Mouse (Mus musculus) skeletal muscle tissue, adult 2 months (tissue): Measurements from ENCODE around the gene Gtpbp4.
"Not testable (repeated sequence)": the region's sequence is repeated elsewhere in the genome, so short reads cannot be mapped to it uniquely, and the experiment has no call there.

Experiments used
- DNase-seq: peaks from one replicate; pipeline ENCODE4 v3.0.0-alpha.2; 2012; ENCODE audit warnings: low read depth, low spot score

Gene Gtpbp4

DNA sequence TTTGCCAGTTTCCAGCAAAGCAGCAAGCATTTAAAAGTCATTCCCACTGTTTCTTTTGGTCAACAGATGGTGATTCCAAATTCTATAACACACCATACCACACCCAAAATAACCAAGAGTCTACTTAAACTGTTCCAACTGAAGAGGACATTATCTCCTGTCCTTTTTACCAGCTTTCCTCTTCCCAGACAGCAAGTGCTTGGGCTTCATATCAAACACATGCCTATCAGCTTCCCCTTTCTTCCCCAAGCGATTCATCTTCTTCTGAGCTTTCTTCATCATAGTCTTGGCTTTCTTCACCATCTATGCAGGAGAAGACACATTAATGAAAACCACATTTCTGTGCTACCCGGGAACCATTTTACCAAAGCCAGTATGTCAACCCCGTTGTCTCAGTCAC is 22.9 kb downstream of the Gtpbp4 start:
- no peak for DNase-seq

GRCm38 (mm10) chr13:8972369-8972768 is 23.5 kb downstream of the Gtpbp4 start:
- no peak for DNase-seq

DNA sequence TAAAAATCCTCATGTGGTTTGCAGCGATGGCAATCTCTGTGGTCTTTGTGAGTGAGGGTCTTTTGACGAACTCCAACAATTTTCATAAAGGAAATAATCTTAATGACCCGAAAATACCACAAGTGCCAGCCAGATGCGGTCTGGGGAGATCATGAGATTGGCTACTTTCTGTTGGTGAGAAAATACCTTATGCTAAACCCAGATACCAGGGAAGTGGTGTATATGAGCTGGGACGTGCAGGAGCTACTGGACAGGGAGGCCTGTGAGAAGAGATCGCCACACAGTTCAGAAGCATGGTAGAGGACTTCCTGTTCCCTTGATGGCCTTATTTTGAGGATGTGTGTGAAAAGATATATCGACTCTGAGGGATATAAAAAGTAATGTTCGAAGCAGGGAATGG is 28.1 kb downstream of the Gtpbp4 start:
- no peak for DNase-seq

DNA sequence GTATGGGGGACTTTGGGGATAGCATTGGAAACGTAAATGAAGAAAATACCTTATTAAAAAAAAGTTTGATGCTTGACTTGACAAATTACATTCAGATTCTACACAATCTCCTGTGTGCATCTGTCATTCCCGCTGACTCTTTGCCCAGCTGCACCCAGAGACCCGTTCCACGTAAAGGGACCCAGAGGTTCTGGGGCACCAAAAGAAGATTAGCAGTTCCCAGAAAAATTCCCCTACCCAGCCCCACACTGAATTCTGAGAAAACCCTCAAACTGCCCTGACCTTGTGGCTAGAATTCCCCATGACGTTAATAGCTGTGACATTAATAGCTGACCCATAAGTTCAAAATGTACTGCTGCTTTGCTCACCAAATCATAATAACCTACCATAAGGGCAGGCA is 30.7 kb downstream of the Gtpbp4 start:
- DNase-seq = no peak

DNA sequence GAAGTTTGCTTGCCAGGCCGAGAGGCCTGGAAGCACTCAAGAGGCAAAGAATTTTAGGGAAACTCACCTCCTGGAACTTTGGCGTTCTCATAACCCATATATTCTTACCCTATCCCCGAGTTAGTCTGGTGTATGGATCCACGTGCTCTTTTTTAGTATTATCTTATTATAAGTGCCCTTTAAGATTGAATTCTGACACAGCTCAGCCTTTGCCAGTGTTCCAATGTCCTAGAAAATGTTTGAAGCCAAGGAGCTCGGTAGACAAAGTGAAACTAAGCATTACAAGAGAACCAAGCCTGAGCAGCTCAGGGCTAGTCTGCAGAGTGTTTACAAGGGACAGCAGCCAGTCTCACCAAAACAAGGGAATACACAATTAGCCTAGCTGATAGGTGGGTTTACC is 33.6 kb downstream of the Gtpbp4 start:
- not testable (repeated sequence) for DNase-seq

GRCm38 (mm10) chr13:8961128-8961888 is 34.6 kb downstream of the Gtpbp4 start:
- not testable (repeated sequence) for DNase-seq

GRCm38 (mm10) chr13:8959554-8959953 is 36.3 kb downstream of the Gtpbp4 start:
- DNase-seq = not testable (repeated sequence)

GRCm38 (mm10) chr13:8959058-8959457 is 36.8 kb downstream of the Gtpbp4 start:
- DNase-seq = not testable (repeated sequence)

DNA sequence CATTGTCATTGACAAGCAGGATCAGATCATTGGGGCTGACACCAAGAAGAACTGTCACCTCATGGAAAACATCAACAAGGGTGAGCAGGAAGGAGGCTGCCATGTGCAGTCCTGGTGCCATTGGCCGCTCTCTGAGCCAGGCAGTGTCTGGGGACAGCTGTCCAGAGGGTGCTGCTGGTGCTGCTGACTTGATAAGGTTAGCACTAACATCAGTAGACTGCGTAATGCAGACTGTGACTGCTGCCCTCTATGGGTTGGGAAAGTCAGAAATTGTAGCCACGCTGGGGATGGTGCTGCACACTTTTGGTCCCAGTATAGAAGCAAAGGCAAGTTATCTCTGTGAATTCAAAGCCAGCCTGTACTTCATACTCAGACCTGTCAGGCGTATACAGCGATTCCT is 39.0 kb downstream of the Gtpbp4 start:
- DNase-seq = not testable (repeated sequence)

DNA sequence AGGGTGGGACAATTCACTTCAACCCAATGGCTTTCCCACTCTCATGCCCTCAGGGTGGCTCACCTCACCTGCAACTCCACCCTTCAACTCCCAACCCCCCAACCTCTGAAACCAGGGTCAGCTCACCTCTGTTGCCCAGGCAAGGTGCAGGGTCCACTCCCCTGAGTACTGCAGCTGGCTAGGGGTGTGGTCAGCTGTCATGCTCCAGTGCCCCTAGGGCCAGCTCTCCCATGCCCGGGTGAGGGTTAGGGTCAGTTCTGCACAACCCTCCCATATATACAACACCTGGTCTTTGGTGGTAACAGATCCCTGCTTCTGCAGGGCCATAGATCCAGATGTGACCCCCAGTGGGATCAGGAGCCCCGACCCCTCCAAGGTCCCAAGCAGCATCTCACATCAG is 40.8 kb downstream of the Gtpbp4 start:
- DNase-seq = not testable (repeated sequence)

GRCm38 (mm10) chr13:8952563-8952962 is 43.3 kb downstream of the Gtpbp4 start, which contains the start of gene Idi2:
TSS of gene Idi2 (plus strand) at chr13:8952863.
- DNase-seq = not testable (repeated sequence)

- not testable (repeated sequence) for DNase-seq
Measured at GRCm38 (mm10) chr13:8948131-8948530, 47.8 kb downstream of the Gtpbp4 start, which contains the start of gene Gm9745. TSS of gene Gm9745 (minus strand) at chr13:8948231.

GRCm38 (mm10) chr13:8943828-8944227 is 52.1 kb downstream of the Gtpbp4 start:
- DNase-seq = not testable (repeated sequence)

DNA sequence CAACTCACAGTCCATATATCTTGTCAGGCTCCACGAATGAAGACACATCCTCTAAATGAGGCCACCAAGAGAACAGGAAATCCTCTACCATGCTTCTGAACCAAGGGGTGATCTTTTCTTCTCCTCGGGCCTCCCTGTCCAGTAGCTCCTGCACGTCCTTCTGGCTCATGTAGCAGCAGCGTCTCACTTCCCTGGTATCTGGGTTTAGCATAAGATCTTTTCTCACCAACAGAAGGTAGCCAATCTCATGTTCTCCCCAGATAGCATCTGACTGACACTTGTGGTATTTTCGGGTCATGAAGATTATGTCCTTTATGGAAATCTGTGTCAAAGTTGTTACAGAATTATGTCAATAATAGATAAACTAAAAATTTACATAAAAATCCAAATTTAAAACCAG is 54.2 kb downstream of the Gtpbp4 start:
- not testable (repeated sequence) for DNase-seq

GRCm38 (mm10) chr13:8941110-8941509 is 54.8 kb downstream of the Gtpbp4 start:
- DNase-seq = not testable (repeated sequence)

- not testable (repeated sequence) for DNase-seq
Measured at GRCm38 (mm10) chr13:8937611-8938140, 58.2 kb downstream of the Gtpbp4 start.

GRCm38 (mm10) chr13:8933499-8933898 is 62.4 kb downstream of the Gtpbp4 start:
- no peak for DNase-seq
